Mouse (Mus musculus): Measurements from ENCODE around the gene Dohh.

The Dohh gene

DNA sequence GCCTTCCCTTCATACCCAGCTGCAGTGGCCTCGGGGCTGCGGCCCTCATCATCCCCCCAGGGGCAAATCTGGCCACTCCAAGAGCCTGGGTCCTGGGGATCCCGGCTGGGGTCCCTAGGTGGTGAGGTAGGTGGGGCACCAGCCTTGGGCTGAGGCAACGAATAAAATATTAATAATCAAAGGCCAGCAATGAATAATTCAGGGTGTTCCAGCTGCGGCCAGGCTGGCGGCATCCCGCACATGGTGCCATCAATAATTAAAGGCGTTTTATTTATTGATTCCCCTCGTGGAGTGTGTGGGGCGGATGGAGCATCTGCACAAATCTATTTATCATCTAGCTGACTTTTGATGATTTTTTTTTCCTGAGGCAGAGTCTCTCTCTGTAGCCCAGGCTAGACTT, 19.3 kb downstream of the Dohh start:
- DNase-seq (ENCODE audit: extremely low spot score, low read depth, low spot score): no peak

DNA sequence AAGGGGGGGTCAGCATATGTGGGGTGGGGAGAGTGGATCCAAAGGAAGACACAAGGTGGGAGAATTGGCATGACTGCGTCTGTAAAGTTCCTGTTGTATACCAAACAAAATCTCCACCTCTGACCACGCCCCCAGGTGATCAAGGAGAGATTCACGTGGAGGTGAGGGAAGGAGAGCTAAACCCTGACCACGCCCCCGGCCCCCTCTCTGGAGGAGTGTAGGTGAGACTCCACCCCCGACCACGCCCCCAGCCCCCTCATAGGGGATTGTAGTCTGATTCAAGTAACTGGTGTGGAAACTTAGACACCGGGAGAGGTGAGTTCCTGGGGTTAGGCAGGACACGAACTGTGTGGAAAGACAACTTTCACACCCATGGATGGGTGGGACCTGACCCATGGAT, 19.9 kb downstream of the Dohh start:
- no peak for DNase-seq (ENCODE audit: extremely low spot score, low read depth, low spot score)

DNA sequence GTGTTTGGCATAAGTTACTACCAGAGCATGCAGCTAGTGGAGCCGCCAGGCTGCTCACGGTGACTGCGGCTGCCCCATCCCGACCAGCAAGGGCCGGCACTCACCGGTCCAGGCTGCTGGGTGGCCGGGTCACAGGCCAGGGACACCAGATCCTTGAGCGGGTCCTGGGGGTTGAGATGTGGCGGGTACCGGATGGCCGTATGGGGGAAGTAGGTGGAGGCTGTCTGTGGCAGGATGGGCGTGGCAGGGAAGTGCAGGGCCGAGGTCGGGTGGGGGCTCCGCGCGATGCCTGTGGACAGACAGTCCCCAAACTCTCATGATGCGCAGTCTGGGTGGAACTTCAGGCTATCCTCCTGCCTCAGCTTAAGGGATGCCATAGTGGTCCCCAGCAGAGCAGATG, 20.5 kb downstream of the Dohh start:
- no peak for DNase-seq (ENCODE audit: extremely low spot score, low read depth, low spot score)

DNA sequence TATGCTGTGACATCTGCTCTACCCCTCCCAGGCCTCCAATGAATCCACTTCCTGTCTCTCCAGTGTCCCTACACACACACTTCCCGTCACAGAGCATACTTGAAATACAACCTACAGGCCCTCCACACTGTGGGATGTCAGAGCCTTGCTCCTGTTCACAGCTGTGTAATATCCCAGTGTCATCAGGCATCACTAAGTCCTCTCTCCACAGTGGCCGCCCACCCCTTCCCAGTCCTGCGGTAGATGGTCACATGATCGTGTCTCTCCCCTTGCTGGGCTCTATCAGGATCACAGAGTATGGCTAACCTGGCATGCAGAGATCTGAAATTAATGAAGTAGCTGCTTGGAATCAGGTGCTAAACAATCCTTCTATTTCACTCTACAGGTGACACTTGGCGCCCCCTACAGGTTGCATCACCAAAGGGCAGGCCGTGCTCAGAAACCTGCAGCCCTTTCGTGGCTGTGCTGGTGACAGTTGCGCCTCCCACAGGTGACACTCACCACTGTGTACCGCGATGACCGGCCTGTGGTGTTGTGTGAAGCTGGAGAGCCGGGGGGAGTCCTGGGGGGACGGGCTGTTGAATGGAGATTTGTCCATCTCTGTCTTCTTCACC, 21.5 kb downstream of the Dohh start:
- DNase-seq (ENCODE audit: extremely low spot score, low read depth, low spot score): no peak

DNA sequence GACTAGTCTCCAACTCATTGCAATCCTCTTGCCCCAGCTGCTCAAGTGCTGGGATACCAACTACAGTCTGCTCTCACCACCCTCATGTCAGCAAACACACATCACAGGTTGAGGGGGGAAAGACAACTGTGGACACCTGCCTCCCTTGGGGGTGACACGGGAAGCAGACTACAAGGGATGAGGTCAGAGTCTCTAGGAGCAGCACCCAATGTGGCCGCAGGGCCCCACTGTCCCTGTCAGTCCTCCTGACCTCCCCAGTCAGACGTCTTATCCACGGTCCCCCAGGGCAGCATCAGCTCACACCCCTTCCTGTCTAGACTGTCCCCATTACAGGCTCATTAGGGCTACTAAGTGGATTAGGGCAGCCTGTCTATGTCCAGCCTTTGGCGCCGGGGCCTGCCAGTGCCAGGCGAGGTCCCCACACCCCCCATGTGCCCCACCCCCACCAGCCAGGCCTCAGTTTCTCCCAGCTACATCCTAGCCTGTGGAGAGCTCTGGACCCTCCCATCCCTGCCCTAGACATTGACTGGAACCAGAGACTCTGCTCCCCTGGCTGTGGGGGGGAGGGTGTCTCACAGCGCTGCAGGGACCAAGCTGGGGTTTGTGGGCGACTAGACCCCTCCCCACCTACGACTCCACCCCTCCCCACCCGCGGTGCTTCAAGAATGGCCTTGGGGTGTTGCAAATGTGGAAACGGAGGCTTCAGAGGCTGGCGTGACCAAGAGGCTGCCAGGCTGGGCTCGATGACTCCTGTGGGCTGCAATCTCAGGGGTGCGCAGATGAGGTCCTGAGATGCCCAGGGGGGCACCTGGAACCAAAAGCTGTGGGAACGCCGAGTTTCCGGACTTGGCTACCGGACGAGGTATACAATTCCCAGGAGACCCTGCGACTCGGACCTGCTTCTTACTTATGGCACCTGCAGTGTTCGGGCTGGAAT, 22.5 kb downstream of the Dohh start:
- no peak for DNase-seq (ENCODE audit: extremely low spot score, low read depth, low spot score)

DNA sequence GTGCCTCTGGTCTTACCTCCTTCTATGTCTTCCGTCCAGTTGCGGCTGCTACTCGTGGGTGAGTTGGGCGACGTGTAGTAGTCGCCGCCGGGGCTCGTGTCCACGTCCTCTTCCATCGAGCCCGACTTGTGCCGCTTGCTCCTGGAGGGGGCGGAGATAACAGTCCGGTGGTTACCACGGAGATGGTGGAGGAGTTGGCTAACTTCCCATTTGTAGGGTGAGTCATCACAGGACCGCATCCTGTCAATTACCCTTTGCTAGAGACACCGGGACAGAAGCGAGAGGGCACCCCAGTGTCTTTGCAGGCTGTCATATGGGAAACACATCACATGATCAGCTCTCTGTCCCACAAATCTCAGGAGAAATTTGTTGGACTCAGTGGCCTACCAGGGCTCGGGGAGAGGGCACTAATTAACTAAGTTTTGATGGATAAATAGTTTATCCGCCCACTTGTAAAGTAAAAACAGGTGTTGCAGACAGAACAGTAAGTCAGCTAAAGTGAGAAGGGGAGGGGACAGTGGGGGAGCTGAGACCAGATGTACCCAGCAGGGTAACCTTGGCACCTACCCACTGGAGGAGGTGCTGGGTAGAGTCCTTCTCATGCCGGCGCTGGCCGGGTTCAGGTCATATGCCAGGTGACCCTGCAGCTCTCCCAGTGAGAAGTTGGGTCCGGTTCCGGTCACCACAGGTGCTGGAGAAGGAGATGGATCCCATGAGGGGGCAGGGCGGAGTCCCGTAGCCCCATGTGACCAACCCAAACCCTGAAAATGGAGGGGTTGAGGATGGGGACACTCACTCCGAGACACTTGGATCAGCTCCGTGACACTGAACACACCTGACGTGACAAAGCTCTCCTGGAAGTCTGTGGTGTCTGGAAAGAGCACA, 23.6 kb downstream of the Dohh start:
- no peak for DNase-seq (ENCODE audit: extremely low spot score, low read depth, low spot score)

DNA sequence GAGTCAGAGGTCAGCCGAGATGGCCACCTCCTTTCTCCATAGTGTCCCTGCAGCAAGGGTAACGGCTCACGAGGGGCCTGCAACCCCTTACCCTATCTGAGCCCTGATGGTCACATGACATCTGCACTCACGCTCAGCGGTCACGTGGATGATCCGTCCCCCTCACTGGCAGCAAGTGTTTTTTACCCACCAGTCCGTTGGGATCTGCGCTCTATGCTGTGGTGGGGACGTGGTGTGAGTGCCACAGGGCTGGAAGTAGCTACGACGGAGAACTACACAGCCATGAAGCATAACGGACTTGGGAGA, 24.1 kb downstream of the Dohh start:
- DNase-seq (ENCODE audit: extremely low spot score, low read depth, low spot score): no peak

DNA sequence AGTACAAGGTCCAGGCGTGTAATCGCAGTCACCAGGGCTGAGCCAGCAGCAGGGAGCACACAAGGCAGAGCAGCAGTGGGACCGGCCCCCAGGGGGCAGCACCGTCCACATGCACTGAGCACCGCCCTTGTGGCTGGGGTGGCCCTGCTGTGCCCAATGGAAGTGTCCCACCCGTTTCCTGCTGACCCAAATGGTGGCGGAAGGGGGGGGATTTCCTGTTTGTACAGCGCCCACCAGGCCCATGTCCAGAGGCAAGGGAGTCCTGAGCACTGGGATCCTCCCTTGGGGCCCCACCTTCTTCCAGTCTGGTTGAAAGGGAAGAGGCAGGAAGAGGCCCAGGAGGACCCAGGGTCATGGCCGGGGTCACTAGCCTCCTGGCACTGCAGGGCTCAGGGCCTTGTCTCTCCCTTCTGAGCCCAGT, 24.7 kb downstream of the Dohh start:
- no peak for DNase-seq (ENCODE audit: extremely low spot score, low read depth, low spot score)

DNA sequence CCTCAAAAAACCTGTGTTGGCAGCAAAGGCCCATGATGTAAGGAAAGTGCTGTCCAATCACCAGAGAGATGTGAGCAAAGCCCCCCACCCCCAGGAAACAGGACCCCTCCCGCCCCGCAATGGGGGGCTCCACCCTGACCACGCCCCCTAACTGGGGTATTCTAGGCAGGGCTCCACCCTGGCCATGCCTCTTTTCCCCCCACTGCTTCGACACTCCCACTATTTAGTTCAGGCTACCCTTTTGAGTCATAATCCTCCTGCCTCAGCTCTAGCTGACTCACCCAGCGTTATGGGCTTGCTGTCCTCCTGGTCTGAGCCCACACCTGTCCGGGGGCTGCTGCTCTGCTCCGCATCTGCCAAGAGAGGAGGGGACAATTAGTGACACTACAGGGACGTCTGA, 25.1 kb downstream of the Dohh start:
- DNase-seq (ENCODE audit: extremely low spot score, low read depth, low spot score): no peak

DNA sequence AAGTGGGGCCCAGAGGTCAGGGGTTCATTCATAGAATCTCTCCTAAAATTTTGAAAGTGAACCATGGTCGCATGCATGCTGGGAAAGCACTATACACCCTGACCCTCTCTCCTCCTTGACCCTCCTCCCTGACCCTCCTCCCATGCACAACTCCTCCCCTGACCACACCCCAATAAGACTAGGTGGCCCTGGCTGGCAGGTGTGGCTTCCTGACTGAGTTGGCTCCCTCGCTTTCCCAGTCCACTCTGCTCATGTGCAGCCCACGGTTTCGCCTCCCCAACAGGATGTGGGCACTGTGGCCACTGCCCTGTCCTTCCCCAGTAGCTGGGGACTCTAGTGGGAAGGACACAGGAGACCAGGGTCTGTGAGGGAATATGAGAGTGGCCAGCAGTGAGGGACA, 26.1 kb downstream of the Dohh start:
- no peak for DNase-seq (ENCODE audit: extremely low spot score, low read depth, low spot score)

DNA sequence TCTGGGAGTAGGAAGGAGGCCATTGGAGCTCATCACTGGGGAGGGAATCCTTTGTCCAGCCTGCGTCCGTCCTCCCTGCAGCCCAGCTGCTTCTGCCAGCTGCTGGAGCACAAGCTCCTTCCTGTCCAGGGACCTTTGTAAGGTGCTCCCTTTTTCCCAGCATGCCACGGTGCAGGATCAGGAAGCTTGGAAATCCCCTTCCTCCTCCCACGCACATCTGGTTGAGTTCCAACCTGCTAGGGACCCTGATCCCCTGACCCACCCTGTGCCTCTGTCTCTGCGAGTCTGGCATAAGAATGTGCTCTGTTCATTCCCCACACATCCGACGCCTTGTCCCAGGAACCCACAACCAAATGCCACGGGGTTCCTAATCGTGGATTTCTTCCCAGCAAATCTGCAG, 26.8 kb downstream of the Dohh start:
- no peak for DNase-seq (ENCODE audit: extremely low spot score, low read depth, low spot score)

DNA sequence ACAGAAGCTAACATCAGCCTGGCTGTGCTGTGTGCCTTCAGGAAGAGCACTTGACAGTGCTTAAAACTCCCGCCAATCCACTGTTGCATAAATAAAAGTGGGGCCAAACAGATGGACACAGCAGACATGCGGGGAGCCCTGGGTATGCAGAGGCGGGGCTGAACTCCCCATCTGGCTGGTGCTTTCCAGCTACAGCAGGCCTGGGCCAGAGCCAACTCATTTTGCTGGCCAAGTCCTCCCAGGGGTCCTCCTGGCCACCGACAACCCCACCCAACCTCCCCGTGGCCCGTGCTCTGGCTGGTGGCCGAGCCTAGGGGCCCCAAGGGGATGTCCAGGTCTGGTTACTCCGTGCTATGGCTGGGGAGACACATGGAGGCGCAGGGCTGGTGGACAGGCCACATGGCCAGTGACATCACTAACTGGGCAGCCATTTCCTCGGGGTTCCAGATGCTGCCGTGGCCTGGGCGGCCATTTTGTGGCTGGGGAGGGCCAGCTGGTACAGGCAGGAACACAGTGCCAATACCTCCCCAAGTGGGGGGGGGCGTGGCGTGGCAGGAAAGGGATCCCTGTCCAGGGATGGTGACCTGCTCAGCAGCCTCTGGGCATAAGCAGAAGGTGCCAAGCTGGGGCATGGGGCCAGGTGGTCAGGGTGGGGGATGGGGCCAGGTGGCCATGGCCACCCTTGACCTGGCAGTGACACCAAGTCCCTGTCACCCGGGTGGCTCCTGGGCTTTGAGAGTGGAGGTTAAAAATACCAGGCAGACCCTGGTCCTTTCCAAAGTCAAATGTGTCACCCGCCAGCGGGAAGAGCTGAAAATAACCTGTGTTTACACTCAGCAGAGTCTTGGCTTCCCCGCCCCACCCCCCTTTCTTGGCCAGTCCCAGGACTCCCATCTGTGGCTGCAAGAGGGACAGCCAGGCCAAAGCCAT, 27.5 kb downstream of the Dohh start:
- no peak for DNase-seq (ENCODE audit: extremely low spot score, low read depth, low spot score)

DNA sequence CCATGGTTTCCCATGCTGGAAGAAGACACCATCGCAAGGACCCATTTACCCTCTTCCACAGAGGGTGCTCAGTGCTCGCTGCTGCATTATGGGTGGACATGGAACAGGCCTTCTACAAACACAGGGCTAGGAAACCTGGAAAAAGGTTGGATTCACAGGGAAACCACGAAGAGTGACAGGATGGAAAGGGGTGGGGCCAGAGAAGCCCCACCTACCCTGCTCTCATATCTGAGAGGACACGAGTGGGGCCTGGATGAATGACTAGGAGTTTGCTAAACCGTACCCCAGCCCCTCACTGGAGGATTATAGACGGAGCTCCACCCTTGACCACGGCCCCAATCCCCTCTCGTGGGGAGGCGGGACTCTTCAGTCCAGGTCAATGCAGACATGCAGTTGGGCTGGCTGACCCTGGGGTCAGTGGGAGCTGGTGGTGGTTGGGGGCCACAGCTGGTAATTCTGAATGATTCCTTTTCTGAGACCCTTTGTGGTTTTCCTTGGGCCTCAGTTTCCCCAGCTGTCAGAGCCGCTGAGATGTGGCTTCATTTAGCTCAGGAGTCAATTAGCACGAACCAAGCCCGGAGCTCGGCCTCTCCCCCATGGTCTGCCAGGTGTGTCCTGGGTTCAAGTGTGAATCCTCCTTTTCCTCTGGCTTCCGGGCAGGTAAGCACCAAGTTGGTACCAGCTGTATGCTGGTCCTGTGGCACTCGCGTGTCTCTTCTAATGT, 28.5 kb downstream of the Dohh start:
- DNase-seq (ENCODE audit: extremely low spot score, low read depth, low spot score): no peak

DNA sequence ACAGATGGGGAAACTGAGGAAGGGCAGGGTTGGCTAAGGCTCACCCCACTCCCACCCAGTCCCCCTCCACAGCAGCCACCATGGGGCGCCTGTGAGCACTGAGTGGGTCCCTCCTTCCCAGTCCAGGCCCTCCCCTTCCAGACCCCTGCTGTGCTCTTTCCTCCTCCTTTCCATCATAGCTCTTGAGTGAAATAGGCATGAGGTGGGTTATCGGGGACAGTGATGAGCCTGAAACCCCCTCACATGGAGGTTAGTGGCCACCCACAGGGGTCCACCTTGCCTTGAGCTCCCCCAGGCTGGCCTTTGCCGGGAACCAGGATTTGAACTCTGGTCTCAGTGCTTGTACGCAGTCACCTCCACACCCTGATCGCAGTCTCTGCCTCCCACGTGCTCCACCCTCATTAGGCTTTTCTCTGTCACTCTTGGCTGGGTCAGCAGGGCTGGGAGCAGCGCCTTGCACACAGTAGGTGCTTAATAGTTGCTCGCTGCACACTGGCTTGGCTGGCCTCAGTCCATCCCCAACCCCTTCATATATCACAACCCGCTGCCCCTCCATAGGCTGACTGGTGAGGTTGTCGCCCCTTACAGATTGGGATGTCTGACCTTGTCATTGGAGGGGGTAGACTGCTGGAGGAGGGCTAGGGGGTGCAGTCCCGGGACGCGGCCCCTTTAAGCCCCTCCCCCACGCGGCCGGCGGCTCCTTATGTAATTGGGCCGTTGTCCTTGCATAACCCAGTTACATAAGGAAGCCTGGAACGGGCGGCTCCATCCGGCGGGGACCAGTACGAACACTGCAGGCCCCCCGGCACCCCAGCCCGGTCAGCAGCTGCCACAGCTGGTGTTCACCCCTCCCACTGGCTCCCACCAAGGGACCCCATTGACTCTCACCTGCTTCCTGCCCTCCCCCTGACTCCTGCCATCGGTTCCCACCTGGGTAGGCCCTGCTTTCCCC, 29.4 kb downstream of the Dohh start:
- DNase-seq (ENCODE audit: extremely low spot score, low read depth, low spot score): no peak

DNA sequence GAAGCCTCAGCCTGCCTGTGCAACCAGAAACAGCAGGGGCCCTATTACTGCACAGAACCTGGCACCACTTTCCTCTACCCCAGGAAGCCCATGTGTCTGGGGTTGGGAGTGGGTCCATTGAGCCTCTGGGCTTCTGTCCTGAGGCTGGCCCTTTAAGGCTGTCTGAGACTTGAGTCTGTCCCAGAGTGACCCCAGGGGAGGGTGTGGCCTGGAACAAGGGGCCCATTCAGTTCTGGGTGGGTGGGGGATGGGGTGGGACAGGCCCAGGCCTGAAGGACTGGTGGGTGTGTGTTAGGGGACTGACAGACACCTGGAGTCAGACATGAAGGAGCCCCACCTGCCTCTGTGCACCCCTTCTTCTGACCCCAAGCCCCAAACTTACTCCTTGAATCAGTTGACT, 30.5 kb downstream of the Dohh start:
- DNase-seq (ENCODE audit: extremely low spot score, low read depth, low spot score): no peak

DNA sequence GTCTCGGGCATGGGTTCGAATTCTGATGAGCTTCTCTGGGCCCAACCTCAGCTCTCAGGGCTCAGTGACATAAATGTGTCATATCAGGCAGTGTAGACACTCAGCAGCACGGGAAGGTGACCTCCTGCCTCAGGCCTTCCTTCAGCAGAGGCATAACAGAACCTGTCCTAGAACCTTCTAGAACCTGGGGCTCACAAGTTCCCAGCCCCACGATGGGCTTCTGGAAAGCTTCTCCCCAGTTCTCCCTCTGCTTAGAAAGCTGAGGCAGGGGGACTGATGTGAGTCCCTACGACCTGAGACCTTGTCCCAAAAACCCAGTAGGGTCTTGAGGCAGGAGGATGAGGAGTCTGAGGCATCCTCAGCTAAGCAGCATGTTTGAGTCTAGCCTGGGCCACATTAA, 30.9 kb downstream of the Dohh start:
- DNase-seq (ENCODE audit: extremely low spot score, low read depth, low spot score): no peak

DNA sequence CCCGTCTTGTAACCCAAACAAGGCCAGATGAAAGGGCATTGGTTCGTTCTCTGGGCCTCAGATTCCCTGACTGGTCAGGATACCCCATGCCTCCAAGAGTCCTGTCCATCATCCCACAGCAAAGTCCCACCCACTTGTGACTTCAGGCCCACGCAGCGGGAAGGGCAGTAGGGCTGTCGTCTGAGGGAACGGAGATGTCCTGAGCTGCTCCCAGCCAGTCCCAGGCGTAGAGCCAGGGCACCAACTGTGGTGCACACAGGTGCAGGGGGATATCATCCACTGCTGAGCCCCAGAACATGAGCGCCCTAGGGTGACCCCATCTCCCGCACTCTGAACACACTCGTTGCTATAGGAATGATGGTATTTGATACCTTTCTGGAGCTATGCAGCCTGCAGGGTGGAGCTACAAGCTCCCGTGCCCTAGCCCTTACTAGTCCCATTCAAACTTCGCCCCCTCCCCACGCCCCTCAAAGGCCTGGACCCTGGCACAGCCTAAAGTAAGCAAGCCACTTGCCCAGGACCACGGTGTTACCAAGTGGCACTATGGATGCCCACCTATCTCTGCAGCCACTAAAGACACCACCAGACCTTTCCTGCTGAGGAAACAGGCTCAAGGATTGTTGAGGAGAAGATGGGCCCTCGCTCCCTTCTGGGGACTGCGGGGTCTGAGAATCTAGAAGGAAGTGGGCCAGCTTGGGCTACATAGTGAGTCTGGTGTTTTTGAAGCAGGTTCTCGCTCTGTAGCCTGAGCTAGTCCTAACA, 31.5 kb downstream of the Dohh start:
- no peak for DNase-seq (ENCODE audit: extremely low spot score, low read depth, low spot score)

DNA sequence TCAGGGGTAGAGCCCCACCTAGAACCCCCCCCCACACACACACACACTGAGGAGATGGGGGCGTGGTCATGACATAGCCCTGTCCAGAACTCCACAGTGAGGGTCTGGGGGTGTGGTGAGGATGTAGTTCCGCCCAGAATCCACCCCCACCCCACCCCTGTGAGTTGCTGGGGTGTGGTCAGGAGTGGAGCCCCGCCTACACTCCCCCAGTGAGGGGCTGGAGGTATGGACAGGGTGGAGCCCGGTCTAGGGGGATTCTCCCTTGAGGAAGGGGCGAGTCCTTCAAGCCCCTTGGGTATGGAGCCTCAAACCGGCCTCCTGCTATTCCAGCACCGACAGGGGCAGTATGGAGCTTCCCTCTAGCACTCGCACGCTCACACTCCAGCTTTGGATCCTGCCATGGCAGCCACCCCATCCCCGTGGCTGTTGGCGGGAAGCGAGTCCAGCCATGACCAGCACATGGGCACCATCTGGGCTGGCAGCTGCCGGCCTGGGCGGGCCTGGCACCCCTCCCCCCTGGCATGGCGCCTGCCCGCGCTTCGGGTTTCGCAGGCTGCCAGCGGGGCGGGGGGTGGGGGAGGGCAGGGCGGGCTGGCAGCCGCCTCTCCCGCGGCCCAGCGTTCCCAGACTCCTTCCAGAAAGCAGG, 32.5 kb downstream of the Dohh start:
- DNase-seq (ENCODE audit: extremely low spot score, low read depth, low spot score): no peak

All from hindlimb bud, embryonic 11.5 days (tissue).